Mouse (Mus musculus) small intestine, adult 2 months (tissue): ENCODE results near the gene Acap2. TPM values are rescaled to one million over a fixed set of nuclear protein-coding genes. Genes with fewer than 3 reads are reported as not detected.

Experiments used
- H3K27ac ChIP-seq: fragments of 200-500 bp; 2 replicates; pipeline ENCODE4 v1.5.1; 2012; ENCODE audit warnings: low read depth, low read length, control low read depth, inconsistent platforms; ENCODE audit not compliant: insufficient read depth
- H3K27me3 ChIP-seq: fragments of 200-500 bp; 2 replicates; pipeline ENCODE4 v1.6.1; 2012; ENCODE audit warnings: mild to moderate bottlenecking, moderate library complexity, low read length, inconsistent platforms; ENCODE audit not compliant: control insufficient read depth, insufficient read depth
- H3K36me3 ChIP-seq: fragments of 200-500 bp; 2 replicates; pipeline ENCODE4 v1.6.1; 2012; ENCODE audit warnings: mild to moderate bottlenecking, low read length, control low read depth, inconsistent platforms; ENCODE audit not compliant: control insufficient read depth, insufficient read depth
- H3K4me1 ChIP-seq: fragments of 200-500 bp; 2 replicates; pipeline ENCODE4 v1.6.1; 2012; ENCODE audit warnings: low read length, inconsistent platforms, mixed read lengths; ENCODE audit not compliant: control insufficient read depth, insufficient read depth, insufficient read length
- H3K4me3 ChIP-seq: fragments of 200-500 bp; 2 replicates; pipeline ENCODE4 v1.5.1; 2012; ENCODE audit warnings: low read depth, mild to moderate bottlenecking, control low read depth, inconsistent platforms, low read length, moderate library complexity
- CTCF ChIP-seq: fragments of 200-500 bp; IDR thresholded peaks from 2 replicates; pipeline ENCODE4 v1.5.1; 2012; ENCODE audit warnings: low read depth, mild to moderate bottlenecking, control low read depth, inconsistent platforms, low read length, moderate library complexity, mixed read lengths; ENCODE audit not compliant: insufficient replicate concordance, insufficient read length; ENCODE audit errors: extremely low read depth
- POLR2A ChIP-seq: fragments of 200-500 bp; IDR thresholded peaks from 2 replicates; pipeline ENCODE4 v1.6.1; 2012; ENCODE audit warnings: low read depth, mild to moderate bottlenecking, control low read depth, inconsistent platforms, low read length, moderate library complexity
- WGBS: fragments of 180-500 bp; shearing (Covaris S2); methylation state at CpG from one replicate; pipeline ENCODE4 v1.1.7; 2018; 5-methylcytosine and 5-hydroxymethylcytosine counted together
- polyA plus RNA-seq: library from polyadenylated mRNA; depleted of rRNA; stranded (reverse); fragments of >200 nt; gene quantifications from 2 replicates; pipeline ENCODE4 v1.2.3, GENCODE M21; 2012

The Acap2 gene
- polyA plus RNA-seq, 1 experiment = 9.1 TPM

DNA sequence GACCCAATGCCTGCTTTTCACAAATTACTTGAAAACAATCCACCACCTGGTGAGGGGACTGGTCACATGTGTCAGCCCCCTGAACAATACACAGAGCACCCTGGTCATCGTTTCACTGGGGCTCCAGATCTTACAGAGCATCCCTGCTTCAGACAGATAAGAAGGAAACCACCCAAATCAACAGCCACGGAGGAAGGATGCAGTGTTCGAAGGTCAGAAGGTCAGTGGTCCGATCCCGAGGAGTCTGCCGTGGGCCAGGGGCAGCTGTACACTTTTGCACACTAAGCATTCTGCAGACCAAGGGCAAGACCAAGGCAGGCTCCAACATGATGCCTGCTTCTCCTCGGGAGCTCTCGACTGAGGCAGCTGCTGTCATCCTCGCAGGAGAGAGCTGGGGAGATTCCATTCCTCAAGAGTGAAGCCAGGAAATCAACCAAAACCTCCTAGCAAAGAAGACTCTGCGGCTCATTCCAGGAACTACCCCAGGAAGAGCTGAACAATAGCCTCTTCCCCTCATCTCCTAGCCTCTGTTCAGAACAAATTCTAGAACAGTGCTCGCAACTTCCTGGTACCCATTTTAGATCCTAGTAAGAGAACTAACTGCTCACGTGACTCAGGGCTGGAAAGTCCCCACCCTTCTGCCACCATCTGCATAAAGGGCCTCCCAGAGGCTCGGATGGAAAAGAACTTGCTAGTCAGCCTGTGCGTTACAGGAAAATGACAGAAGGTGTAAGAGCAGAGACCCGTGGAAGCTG is 134.5 kb downstream of the Acap2 start:
- Histone ChIP-seq H3K36me3 (no peaks in the 10 kb centered on the region), H3K4me3 (peak overlapping the region; percentile 20), H3K27ac (peak overlapping the region; percentile 24), H3K27me3 (no peaks in the 10 kb centered on the region), H3K4me1 (peaks cover 5% of the 10 kb centered on the region; the same call in 1 of the 2 replicates)
- TF ChIP-seq POLR2A (no peak), CTCF (peak; percentile 2; the same call in 1 of the 2 replicates)
- WGBS = 39% methylated on average over 15 of the region's 15 CpGs

DNA sequence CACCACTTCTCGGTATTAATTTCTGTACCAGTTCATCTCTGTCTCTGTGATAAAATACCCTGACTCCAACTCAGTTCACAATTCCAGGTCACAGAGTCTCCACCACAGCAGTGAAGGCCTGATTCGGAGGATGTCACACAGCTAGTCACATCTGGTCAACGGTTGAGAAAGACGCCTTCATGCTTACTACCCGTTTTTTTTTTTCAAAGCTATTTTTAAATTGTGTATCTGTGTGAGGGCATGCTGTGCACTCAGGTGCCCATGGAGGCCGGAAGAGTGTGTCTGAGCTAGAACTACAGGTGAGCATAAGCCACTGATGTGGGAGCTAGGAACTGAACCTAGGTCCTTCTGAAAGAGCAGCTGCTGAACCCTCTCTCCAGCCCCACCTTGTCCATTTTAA is 136.3 kb downstream of the Acap2 start:
- Histone ChIP-seq H3K27me3 (no peaks in the 10 kb centered on the region), H3K4me3 (no peak overlapping the region), H3K4me1 (peaks cover 5% of the 10 kb centered on the region; the same call in 1 of the 2 replicates), H3K27ac (no peak overlapping the region), H3K36me3 (no peaks in the 10 kb centered on the region)
- TF ChIP-seq CTCF (no peak), POLR2A (no peak)
- 88% methylated on average over 6 of the region's 6 CpGs for WGBS

GRCm38 (mm10) chr16:31062918-31063317 is 138.1 kb downstream of the Acap2 start:
- Histone ChIP-seq H3K36me3 (no peaks in the 10 kb centered on the region), H3K4me3 (no peak overlapping the region), H3K4me1 (peaks cover 5% of the 10 kb centered on the region; the same call in 1 of the 2 replicates), H3K27ac (no peak overlapping the region), H3K27me3 (no peaks in the 10 kb centered on the region)
- WGBS = 51% methylated on average over 3 of the region's 3 CpGs
- TF ChIP-seq POLR2A (no peak), CTCF (no peak)

DNA sequence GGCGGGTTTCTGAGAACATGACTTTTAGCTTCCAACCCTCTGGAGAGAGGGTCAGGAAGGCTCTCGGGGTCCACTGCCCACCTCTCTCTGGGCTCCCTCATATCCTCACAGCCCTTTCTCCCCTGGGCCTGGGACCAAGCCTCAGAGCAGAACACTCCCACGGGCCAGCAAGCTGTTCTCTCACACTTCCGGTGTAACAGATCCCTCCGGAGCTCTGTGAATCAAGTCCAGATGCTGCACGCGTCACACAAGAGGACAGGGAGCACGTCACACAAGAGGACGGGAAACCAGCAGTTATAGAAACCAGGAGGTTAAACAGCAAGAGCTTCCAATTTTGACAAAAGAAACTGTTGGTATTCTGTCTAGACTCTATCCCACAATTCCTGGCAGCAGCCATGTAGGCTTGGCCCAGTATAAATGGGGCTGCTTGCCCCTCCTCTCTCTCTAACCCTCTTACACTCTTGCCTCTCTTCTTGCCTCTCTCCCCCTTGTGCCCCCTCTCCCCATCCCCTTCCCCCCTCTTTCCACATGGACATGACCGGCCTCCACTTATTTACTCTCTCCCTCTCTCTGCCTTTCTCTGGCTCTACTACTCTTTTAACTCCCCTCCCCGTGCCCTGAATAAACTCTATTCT is 139.7 kb downstream of the Acap2 start:
- Histone ChIP-seq H3K4me3 (no peak overlapping the region), H3K36me3 (no peaks in the 10 kb centered on the region), H3K27me3 (no peaks in the 10 kb centered on the region), H3K27ac (no peak overlapping the region), H3K4me1 (0 out of 2 replicates have a peak, but pooled peaks cover under 1% of the 10 kb centered on the region)
- TF ChIP-seq POLR2A (no peak), CTCF (no peak)
- 81% methylated on average over 11 of the region's 11 CpGs for WGBS

DNA sequence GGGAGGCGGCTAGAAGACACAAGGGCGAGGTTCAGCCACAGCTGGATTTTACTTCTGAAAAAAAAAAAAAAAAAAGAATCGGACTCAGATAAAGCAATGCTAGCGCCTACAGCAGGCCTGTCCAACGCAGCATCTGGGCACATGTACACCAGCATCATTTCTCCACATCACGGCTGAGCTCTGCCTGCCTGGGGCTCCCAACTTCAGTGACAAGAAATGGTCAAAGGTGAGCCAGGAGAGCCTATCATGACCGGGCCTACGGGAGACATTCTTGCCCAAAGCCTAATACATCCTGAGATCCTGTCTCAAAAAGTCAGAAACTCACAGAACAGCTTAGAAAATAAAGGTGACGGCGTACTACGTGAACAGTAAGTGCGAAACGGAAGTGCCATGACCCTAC is 140.3 kb downstream of the Acap2 start:
- TF ChIP-seq POLR2A (no peak), CTCF (no peak)
- WGBS = 91% methylated on average over 13 of the region's 13 CpGs
- no peaks in the 10 kb centered on the region for H3K36me3 ChIP-seq
- H3K27me3 ChIP-seq = no peaks in the 10 kb centered on the region
- H3K4me1 ChIP-seq = no peaks in the 10 kb centered on the region
- H3K4me3 ChIP-seq = no peak overlapping the region
- H3K27ac ChIP-seq = no peak overlapping the region

DNA sequence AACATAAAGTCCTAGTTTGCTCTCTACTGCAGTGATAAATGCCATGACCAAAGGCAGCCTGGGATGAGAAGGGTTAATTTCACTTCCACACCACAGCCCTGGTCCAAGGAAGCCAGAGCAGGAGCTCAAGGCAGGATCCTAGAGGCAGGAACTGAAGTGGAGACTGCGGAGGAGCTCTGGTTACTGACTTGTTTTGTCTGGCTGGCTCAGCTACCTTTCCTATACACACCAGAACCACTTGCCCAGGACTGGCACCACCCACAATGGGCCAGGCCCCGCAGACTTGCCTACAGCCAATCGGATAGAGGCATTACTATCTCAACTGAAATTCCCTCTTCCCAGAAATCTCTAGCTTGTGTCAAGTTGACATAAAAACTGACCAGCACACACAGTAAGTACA is 140.8 kb downstream of the Acap2 start:
- Histone ChIP-seq H3K4me3 (no peak overlapping the region), H3K4me1 (no peaks in the 10 kb centered on the region), H3K36me3 (no peaks in the 10 kb centered on the region), H3K27me3 (no peaks in the 10 kb centered on the region), H3K27ac (no peak overlapping the region)
- 95% methylated on average over 3 of the region's 3 CpGs for WGBS
- TF ChIP-seq POLR2A (no peak), CTCF (no peak)

- H3K4me3 ChIP-seq = no peak overlapping the region
- no peak for TF ChIP-seq CTCF
- no peak for TF ChIP-seq POLR2A
- WGBS = 89% methylated on average over 4 of the region's 4 CpGs
- no peak overlapping the region for H3K27ac ChIP-seq
- no peaks in the 10 kb centered on the region for H3K27me3 ChIP-seq
- H3K36me3 ChIP-seq = no peaks in the 10 kb centered on the region
- no peaks in the 10 kb centered on the region for H3K4me1 ChIP-seq
Measured at GRCm38 (mm10) chr16:31059730-31060129, 141.3 kb downstream of the Acap2 start.
